In genomic region chr9:102354561-102354973, GRCm38 (mm10) we compare ENCODE assay signal across 7 mouse cellular contexts. TPM values are rescaled to one million over a fixed set of nuclear protein-coding genes. Genes with fewer than 3 reads are reported as not detected.
A peak's percentile ranks its signal among the peaks of the same experiment; 100 is the strongest.
DNase-seq lines count a peak whose midpoint lies in the region; ATAC-seq and TF ChIP-seq lines count a peak whose summit lies in the region.

Gene Ephb1, minus strand, starts transcription at chr9:102354693.

- no peak for TF ChIP-seq POLR2A in small intestine, adult 2 months (IDR thresholded peaks at IDR 0.05; ENCODE audit: low read depth, low read length)

- TF ChIP-seq CTCF in intestine, postnatal 0 days (IDR thresholded peaks at IDR 0.05; ENCODE audit: low read depth), result peak; percentile 97
- TF ChIP-seq CTCF in small intestine, adult 2 months (IDR thresholded peaks at IDR 0.05; ENCODE audit: extremely low read depth, insufficient read length, insufficient replicate concordance, low read depth, low read length), result peak; percentile 92

- H3K27me3 ChIP-seq in embryonic facial prominence, embryonic 10.5 days (replicated peaks; ENCODE audit: low read depth, poor library complexity, severe bottlenecking), result peaks cover 77% of the 10 kb centered on the region
- peaks cover 46% of the 10 kb centered on the region for H3K27me3 ChIP-seq in intestine, postnatal 0 days (replicated peaks; ENCODE audit: control insufficient read depth, insufficient read depth, low read length)
- peaks cover 27% of the 10 kb centered on the region for H3K27me3 ChIP-seq in midbrain, embryonic 11.5 days (ENCODE audit: control insufficient read depth, insufficient read depth, low read length)
- H3K27me3 ChIP-seq in small intestine, adult 2 months (ENCODE audit: control insufficient read depth, insufficient read depth, low read length), result peaks cover 28% of the 10 kb centered on the region

- H3K36me3 ChIP-seq in embryonic facial prominence, embryonic 10.5 days (replicated peaks), result no peaks in the 10 kb centered on the region
- no peaks in the 10 kb centered on the region for H3K36me3 ChIP-seq in intestine, postnatal 0 days (ENCODE audit: control insufficient read depth, insufficient read depth)
- no peaks in the 10 kb centered on the region for H3K36me3 ChIP-seq in midbrain, embryonic 11.5 days (ENCODE audit: control insufficient read depth, insufficient read depth, low read length)
- H3K36me3 ChIP-seq in small intestine, adult 2 months (ENCODE audit: control insufficient read depth, insufficient read depth, low read length), result no peaks in the 10 kb centered on the region

- intact Hi-C loops in left cerebral cortex, postnatal 36 days (cut with DNase I), result loop anchor here (1.0 to 10.0 kb wide), 7 partner anchors 87 to 1170 kb away; no protein-coding TSS in a partner anchor

- under 1% methylated on average over 22 of the region's 22 CpGs for WGBS in embryonic facial prominence, embryonic 10.5 days
- under 1% methylated on average over 22 of the region's 22 CpGs for WGBS in intestine, postnatal 0 days
- WGBS in midbrain, embryonic 11.5 days, result 0% methylated on average over 22 of the region's 22 CpGs
- WGBS in small intestine, adult 2 months, result 1% methylated on average over 22 of the region's 22 CpGs

- peak; percentile 83 for DNase-seq in adrenal gland, postnatal 14 days
- peak; percentile 90 for DNase-seq in embryonic facial prominence, embryonic 10.5 days (ENCODE audit: low spot score)
- DNase-seq in gonadal fat pad, adult 2 months (ENCODE audit: low read depth), result peak; percentile 17
- DNase-seq in left cerebral cortex, postnatal 36 days (ENCODE audit: low spot score in 2 of 2), result peak; percentile 88 to 90
- peak; percentile 98 for DNase-seq in midbrain, embryonic 11.5 days (ENCODE audit: low spot score, missing footprints)

- H3K9me3 ChIP-seq in embryonic facial prominence, embryonic 10.5 days, result no peaks in the 10 kb centered on the region
- no peaks in the 10 kb centered on the region for H3K9me3 ChIP-seq in intestine, postnatal 0 days (ENCODE audit: control insufficient read depth)
- no peaks in the 10 kb centered on the region for H3K9me3 ChIP-seq in midbrain, embryonic 11.5 days (ENCODE audit: control insufficient read depth, low read length)

- H3K27ac ChIP-seq in embryonic facial prominence, embryonic 10.5 days (replicated peaks), result peak within 1 kb of the TSS; percentile 84
- no peak within 1 kb of the TSS for H3K27ac ChIP-seq in intestine, postnatal 0 days (ENCODE audit: low read depth, low read length)
- no peak within 1 kb of the TSS; the same call in 1 of the 2 replicates for H3K27ac ChIP-seq in midbrain, embryonic 11.5 days (ENCODE audit: low read depth, low read length)
- no peak within 1 kb of the TSS for H3K27ac ChIP-seq in small intestine, adult 2 months (ENCODE audit: insufficient read depth, low read depth, low read length)

- peak; percentile 71 for ATAC-seq in intestine, postnatal 0 days
- ATAC-seq in midbrain, embryonic 11.5 days (ENCODE audit: low FRiP score), result peak; percentile 93

- H3K4me3 ChIP-seq in embryonic facial prominence, embryonic 10.5 days, result peak within 1 kb of the TSS; percentile 78
- H3K4me3 ChIP-seq in intestine, postnatal 0 days (ENCODE audit: low read depth, low read length), result peak within 1 kb of the TSS; percentile 49
- H3K4me3 ChIP-seq in midbrain, embryonic 11.5 days (ENCODE audit: low read depth, low read length), result peak within 1 kb of the TSS; percentile 56
- H3K4me3 ChIP-seq in small intestine, adult 2 months (ENCODE audit: low read depth, low read length), result peak within 1 kb of the TSS; percentile 57

- H3K4me1 ChIP-seq in embryonic facial prominence, embryonic 10.5 days, result peaks cover 33% of the 10 kb centered on the region
- no peaks in the 10 kb centered on the region for H3K4me1 ChIP-seq in intestine, postnatal 0 days (replicated peaks; ENCODE audit: control insufficient read depth, insufficient read depth, low read length)
- peaks cover 15% of the 10 kb centered on the region for H3K4me1 ChIP-seq in midbrain, embryonic 11.5 days (ENCODE audit: control insufficient read depth, insufficient read depth, low read length)
- peaks cover 4% of the 10 kb centered on the region for H3K4me1 ChIP-seq in small intestine, adult 2 months (ENCODE audit: control insufficient read depth, insufficient read depth, insufficient read length, low read length)

- peak within 1 kb of the TSS; percentile 76 for H3K4me2 ChIP-seq in intestine, postnatal 0 days (replicated peaks; ENCODE audit: low read depth)
- peak within 1 kb of the TSS; percentile 99 for H3K4me2 ChIP-seq in midbrain, embryonic 11.5 days

- no peak within 1 kb of the TSS for H3K9ac ChIP-seq in intestine, postnatal 0 days (ENCODE audit: low read depth, low read length)
- H3K9ac ChIP-seq in midbrain, embryonic 11.5 days (ENCODE audit: low read length), result peak within 1 kb of the TSS; percentile 69

RNA-seq across cellular contexts. Expression of gene Ephb1, which starts in this region (rescaled TPM):
- 3.3 and 3.7 TPM in 2 replicates for total RNA-seq in adrenal gland, postnatal 14 days (2021)
- 4.7 and 6.1 TPM in 2 replicates for polyA plus RNA-seq in embryonic facial prominence, embryonic 10.5 days (2016; fragmentation: Nextera tagmentation; extraction: Ambion mirVana)
- polyA plus RNA-seq in gonadal fat pad, adult 2 months (2012; rRNA removed), result 0.97 and 1.1 TPM in 2 replicates
- polyA plus RNA-seq in intestine, postnatal 0 days (2015; fragmentation: Nextera tagmentation; extraction: Ambion mirVana), result 1.3 and 1.4 TPM in 2 replicates
- total RNA-seq in left cerebral cortex, postnatal 36 days (2021), result 10 to 100 TPM; 29.6 to 32.5 TPM
- polyA plus RNA-seq in midbrain, embryonic 11.5 days (2014; fragmentation: Nextera tagmentation; extraction: Ambion mirVana), result 17.8 and 18.8 TPM in 2 replicates
- polyA plus RNA-seq in small intestine, adult 2 months (2012; rRNA removed), result 0.47 and 1.0 TPM in 2 replicates

Comparison
In these comparisons a context has a peak if more than half of its experiments do, and no peak if none do; other contexts are left out.
1. DNase-seq: peak in every context shown above with its lines; median percentile 98 in midbrain, embryonic 11.5 days; 90 in embryonic facial prominence, embryonic 10.5 days; 89 in left cerebral cortex, postnatal 36 days; 83 in adrenal gland, postnatal 14 days; 17 in gonadal fat pad, adult 2 months.